Mouse (Mus musculus) layer of hippocampus, adult 8-10 months (tissue): ENCODE results near the gene Olfr101. TPM values are rescaled to one million over a fixed set of nuclear protein-coding genes. Genes with fewer than 3 reads are reported as not detected.
A peak's percentile ranks its signal among the peaks of the same experiment; 100 is the strongest.

Experiments
- DNase-seq, 2 experiments: peaks; one replicate each; pipeline ENCODE4 v3.0.0; 2022; ENCODE audit warnings: low spot score in 2 of 2
- total RNA-seq, 4 experiments: library from RNA; stranded (reverse); gene quantifications; 2 replicates each; pipeline ENCODE4 v1.2.4; 2022

Olfr101 gene
- total RNA-seq = not detected

DNA sequence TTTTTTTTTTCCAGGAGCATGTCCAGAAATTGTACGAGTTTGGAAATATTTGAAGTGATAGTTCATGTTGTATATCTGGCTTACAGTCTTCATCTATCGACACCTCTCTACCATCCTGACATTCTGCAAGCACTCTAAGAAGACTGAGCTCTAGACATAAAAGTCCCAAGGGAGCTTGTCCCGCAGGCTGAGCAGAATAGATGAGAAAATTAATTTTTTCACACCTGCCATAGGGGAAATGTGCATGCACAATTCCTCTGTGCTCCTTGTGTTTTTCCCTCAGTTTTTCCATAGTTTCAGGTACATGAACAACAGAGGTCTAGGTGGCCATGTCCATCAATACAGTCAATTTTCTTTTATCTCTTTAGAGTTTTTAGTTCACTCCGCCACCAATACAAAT is at the start of gene Olfr101:
Olfr101 (minus strand) TSS at position 101 of the 400 bp plus-strand sequence.
- DNase-seq = no peak

DNA sequence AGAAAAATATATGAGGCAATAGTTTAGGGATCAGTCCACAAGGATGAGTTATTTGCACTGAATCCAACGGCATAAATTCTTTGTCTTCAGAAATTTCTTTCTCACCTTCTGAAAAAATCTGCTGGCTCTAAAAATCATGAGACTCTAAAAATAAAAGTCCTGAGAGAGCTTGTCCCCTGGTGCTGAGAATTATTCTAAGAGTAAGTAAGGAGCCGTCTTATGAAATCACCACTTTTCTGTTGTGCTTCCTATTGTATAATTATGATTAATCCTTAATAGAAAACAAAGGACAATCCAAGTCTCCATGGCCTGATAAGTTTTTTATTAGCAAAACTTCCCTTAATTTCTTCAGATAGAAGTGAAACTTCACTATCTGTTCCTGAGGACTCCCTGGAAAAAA is 35.5 kb upstream of the Olfr101 start, which contains the start of gene Olfr103:
Olfr103 (minus strand) TSS at position 101 of the 400 bp plus-strand sequence.
- no peak for DNase-seq

DNA sequence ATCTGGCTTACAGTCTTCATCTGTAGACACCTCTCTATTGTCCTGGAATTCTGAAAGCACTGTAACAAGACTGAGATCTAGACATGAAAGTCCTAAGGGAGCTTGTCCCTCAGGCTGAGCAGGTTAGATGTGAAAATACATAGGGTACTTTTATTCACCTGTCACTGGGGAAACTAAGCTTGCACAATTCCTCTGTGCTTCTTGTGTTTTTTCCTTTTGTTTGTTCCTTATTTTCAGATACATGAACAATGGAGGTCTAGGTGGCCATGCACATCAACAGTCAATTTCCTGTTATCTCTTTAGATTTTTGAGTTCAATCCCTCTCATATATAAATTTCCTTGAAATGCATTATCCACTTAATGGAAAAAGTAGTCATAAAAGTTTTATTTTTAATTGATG is 12.8 kb upstream of the Olfr101 start, which contains the start of gene Olfr102:
Olfr102 (minus strand) TSS at position 101 of the 400 bp plus-strand sequence.
- DNase-seq = no peak

DNA sequence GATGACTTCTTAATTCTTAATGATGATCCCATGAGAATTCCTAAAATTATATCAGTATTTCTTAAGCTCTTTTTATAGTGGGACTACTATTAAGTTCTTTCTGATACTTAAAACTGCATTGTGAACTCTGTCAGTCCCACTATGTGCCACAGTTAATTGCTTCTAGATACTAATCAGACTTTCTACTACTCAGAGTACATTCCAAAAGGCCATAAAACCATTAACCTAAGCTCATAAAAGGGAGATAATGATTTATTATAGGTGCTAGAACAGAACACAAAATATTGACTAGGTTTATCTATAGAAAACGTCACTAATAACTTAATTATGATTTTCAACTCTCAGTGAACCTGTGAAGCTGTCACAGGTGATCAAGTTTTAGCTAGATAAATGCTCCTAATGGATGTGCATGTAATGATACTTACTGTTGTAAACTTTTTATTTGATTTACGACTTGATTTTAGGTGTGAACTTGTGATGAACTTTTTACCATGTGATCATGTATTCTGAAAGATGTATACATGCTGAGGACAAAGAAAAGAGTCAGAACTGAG is 6.1 kb upstream of the Olfr101 start:
- DNase-seq = no peak

DNA sequence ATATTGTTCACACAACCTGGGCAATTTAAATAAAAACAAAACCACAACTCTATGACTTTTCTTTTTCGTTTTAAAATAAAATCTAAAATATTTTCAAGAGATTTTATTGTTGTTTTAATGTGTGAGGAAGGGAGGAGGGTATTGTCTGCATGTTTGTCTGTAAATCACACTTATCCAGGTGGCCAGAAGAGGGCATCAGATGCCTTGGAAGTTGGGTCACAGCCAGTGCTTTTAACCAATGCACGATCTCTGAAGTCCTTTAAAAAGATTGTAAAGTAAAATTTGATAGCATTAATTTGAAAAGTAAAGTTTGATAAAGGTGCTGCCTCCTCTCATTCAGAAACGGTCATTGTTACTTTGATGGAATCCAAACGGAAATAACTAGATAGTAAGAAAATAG is 4.4 kb upstream of the Olfr101 start:
- DNase-seq = no peak

DNA sequence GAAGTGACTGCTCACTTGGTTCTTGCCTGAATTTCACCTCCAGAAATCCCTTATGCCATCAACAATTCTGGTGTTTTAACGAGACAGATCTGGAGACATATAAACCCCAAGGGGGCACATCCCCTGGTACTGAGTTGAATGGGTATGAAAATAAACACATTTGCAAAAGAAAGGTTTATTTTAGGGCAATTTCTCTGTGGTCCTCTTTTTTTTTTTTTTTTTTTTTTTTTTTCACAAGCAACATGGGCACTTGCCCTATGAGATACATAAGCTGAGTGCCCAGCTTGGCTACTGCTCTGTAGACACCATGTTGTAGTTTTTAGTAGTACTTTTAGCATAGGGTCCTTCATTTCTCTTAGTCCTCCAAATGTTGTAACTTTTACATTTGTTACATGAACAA is 20.8 kb downstream of the Olfr101 start, which contains the start of gene Olfr99:
Olfr99 (minus strand) TSS at position 101 of the 400 bp plus-strand sequence.
- DNase-seq = no peak

DNA sequence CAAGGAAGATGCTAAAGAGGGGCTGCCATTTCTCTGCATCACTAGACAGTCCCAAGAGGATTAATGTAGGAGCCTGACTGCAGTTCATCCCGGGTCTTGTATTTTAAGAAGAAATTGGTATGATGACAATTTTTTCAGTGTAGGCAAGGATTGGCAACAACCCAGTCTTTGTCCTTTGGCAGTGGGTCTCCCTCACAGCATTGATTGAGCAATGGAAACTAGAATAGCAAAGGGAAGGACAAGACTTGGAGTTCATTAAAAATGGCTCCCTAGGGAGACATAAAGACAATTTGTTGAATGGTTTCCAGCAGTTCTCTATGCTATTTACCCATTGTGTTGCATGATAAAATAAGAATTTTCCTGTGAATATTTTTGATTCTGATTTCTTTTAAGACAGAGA is 23.8 kb downstream of the Olfr101 start:
- no peak for DNase-seq

DNA sequence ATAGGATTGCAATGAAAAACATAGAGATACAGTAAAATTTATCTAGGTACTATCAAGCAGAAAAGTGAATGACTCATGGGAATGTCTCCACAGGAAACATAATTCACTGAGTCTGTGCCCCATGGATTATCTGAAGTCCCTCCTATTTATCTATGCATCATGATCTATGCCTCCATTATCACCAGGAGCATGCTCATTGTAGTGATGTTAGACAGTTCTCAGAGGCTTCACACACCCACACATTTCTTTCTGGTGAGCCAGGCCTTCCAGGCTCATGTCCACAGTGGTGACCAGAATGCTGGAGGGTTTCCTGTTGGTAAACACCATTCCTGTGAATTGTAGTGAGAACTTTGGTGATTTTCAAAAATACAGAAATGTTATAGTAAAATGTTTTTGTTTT is 27.5 kb downstream of the Olfr101 start:
- no peak for DNase-seq

DNA sequence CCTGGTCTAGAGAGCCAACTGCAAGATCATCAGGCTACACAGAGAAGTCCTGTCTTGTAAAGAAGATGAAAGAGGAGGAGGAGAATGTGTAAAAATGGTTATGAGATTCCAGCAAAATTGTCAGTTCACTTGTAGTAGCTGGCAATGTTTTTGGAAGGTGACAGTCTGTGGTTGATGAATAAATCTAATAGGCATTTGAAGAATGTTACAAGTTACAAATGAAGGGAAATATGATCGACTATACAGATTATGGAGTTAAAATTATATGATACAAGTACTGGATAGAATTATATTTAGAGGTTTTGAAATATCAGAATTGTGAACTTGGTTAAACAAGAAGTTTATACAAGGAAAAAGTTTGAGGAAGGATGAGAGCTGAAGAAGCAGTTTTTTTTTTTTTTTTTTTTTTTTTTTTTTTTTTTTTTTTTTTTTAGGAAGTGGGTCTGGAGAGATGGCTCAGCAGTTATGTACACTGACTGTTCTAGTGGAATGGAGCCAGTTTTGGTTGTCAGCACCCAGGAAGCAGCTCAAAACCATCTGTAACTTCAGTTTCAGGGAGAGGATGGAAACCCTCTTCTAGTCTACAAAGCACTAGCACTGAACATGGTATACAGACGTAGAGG is 28.4 kb downstream of the Olfr101 start:
- no peak for DNase-seq

DNA sequence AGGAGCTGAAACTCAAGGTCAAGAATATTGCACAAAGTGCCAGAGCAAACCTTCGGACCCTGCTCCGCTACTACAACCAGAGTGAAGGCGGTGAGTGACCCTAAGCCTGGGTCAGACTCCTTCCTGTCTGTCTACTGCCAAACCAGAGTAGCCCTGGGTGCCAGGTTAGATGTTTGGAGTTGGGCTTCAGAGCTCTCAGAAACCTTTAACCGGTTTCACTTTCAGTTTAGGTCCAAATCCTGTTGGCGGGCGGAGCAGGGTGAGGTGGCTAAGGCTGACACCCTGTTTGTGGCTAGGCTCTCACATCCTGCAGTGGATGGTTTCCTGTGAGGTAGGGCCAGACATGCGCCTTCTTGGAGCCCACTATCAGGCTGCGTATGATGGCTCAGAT is 33.4 kb downstream of the Olfr101 start:
- no peak for DNase-seq

DNA sequence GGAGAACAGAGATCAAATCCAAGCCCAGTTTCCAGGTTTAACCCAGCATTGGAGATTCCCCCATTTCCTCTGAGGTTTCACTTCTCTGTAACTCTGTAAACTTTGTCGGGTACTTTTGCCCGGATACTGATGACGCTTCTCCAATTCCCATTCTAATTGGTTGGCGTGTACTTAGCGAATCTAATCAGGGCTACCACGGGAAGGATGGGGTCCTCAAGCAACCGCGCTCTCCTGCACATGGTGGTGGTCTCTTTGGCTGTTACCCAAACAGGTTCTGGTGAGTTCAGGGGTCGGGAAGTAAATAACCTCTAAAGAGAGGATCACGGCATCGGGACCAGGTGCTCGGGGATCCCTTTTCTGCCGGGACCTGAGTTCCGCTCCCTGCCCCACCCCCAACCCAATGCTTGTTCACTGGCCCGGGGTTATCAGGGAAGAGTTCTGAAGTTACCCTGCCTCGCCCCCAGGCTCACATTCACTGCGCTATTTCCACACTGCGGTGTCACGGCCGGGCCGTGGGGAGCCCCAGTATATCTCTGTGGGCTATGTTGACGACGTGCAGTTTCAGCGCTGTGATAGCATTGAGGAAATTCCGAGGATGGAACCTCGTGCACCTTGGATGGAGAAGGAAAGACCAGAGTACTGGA is 33.9 kb downstream of the Olfr101 start, which contains the start of gene H2-M3:
H2-M3 (plus strand) TSS at position 163 of the 644 bp plus-strand sequence.
- DNase-seq = peak; percentile 83 to 94

DNA sequence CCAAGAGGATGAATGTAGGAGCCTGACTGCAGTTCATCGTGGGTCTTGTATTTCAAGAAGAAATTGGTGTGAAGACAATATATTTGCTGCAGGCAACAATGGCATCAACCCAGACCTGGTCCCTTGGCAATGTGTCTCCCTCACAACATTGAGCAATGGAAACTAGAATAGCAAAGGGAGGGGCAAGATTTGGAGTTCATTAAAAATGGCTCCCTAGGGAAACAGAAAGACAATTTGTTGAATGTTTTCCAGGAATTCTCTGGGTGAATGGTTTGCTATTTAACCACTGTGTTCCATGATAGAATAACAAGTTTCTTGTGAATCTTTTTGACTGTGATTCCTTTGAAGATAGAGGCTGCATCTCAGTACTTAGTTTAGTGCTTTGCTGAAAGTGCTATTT is 40.5 kb downstream of the Olfr101 start, which contains the start of gene Olfr98:
Olfr98 (minus strand) TSS at position 124 of the 400 bp plus-strand sequence.
- DNase-seq = no peak

DNA sequence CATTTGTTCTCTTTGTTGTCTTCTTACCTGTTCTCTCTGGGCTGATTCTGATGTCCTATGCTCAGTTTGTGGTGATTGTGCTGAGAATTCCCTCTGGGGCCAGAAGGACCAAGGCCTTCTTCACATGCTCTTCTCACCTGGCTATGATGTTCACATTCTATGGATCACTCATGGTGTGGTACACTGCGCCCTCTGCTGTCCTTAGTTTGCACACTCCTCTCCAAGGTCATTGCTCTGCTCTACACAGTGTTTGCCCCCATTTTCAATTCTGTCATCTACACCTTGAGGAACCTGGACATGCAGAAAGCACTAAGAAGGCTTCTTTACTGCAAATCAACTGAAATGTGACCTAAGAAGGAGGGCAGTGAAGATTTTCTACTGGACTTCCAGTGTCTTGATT is 53.6 kb downstream of the Olfr101 start:
- DNase-seq = peak in 1 of 2 experiments; percentile 9

DNA sequence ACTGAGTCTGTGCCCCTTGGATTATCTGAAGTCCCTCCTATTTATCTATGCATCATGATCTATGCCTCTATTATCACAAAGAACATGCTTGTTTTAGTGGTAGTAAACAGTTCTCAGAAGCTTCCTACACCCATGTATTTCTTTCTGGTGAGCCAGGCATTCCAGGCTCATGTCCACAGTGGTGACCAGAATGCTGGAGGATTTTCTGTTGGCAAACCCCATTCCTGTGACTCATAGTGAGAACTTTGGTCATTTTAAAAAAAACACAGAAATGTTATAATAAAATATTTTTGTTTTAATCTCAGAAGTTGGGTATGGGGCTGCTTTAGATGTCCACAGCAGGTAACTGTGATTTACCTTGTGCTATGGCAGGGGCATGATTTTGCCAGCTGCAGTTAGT is 54.7 kb downstream of the Olfr101 start:
- no peak for DNase-seq

Other genes with a start within 250 kb of the Olfr101 start
- not detected for gene Olfr90, start 215.8 kb downstream of the Olfr101 start, total RNA-seq
- not detected for gene Olfr91, start 206.0 kb downstream of the Olfr101 start, total RNA-seq
- gene Olfr92, start 184.2 kb downstream of the Olfr101 start, total RNA-seq = not detected
- gene Olfr93, start 142.8 kb downstream of the Olfr101 start, total RNA-seq = not detected
- gene Ubd, start 110.4 kb downstream of the Olfr101 start, total RNA-seq = not detected
- not detected for gene Olfr94, start 103.3 kb downstream of the Olfr101 start, total RNA-seq
- not detected for gene Olfr95, start 91.2 kb downstream of the Olfr101 start, total RNA-seq
- gene Olfr96, start 84.2 kb downstream of the Olfr101 start, total RNA-seq = not detected
- not detected for gene Olfr97, start 67.0 kb downstream of the Olfr101 start, total RNA-seq
- gene Olfr98, start 40.6 kb downstream of the Olfr101 start, total RNA-seq = not detected
- 1 to 10 TPM; 2.4 to 6.3 (median 4.2) TPM for gene H2-M3, start 34.1 kb downstream of the Olfr101 start, total RNA-seq
- not detected for gene Olfr99, start 20.9 kb downstream of the Olfr101 start, total RNA-seq
- not detected for gene Olfr102, start 12.7 kb upstream of the Olfr101 start, total RNA-seq
- not detected for gene Olfr103, start 35.4 kb upstream of the Olfr101 start, total RNA-seq
- not detected for gene Olfr104-ps, start 55.3 kb upstream of the Olfr101 start, total RNA-seq
- gene Olfr105-ps, start 74.7 kb upstream of the Olfr101 start, total RNA-seq = not detected
- gene Olfr106-ps, start 86.1 kb upstream of the Olfr101 start, total RNA-seq = not detected
- not detected for gene Olfr107, start 94.9 kb upstream of the Olfr101 start, total RNA-seq
- gene Olfr108, start 141.2 kb upstream of the Olfr101 start, total RNA-seq = not detected
- not detected for gene Olfr109, start 154.6 kb upstream of the Olfr101 start, total RNA-seq
- gene H2-M2, start 179.2 kb upstream of the Olfr101 start, total RNA-seq = not detected
- gene Olfr110, start 188.2 kb upstream of the Olfr101 start, total RNA-seq = 1 to 10 TPM in 2 of 4 experiments, not detected in 2; 1.8 to 2.5 TPM
- 1 to 10 TPM in 2 of 4 experiments, not detected in 2; 4.8 to 5.5 TPM for gene Olfr111, start 203.7 kb upstream of the Olfr101 start, total RNA-seq